Mouse (Mus musculus): ENCODE measurements at regions not wholly inside any gene's neighbourhood (a gene's known extent, or its start where the extent isn't known, plus 50 kb on each side); places are given as distances from the start of the nearest gene placed in this dataset.
"Not testable (repeated sequence)": the region's sequence is repeated elsewhere in the genome, so short reads cannot be mapped to it uniquely, and the experiment has no call there.

DNA sequence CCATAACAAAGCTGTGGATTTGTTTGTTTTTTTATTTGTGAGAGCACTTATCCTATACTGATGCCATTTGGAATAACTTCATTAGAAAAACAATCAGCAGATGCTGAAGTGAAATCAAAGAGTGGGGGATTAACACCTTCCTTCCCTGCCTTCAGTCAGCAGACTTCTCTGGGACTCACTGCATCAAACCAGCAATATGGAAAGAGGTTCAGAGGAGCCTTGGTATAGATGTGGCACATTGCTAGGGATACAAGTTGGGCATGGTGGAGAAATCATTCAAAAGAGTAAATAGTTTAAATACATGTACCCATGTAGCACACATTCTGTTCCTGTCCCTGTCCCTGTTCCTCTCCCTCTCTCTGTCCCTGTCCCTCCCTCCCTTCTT lies 364.0 kb upstream of the Rgs18 start:
- TF ChIP-seq POLR2A (IDR thresholded peaks at IDR 0.05; ENCODE audit: borderline replicate concordance, extremely low read depth, insufficient read depth, insufficient read length), result no peak
- Histone ChIP-seq H3K27ac (replicated peaks; ENCODE audit: low read depth, low read length) (no peak overlapping the region), H3K4me1 (ENCODE audit: control insufficient read depth, insufficient read depth, low read length) (no peaks in the 10 kb centered on the region), H3K4me2 (replicated peaks; ENCODE audit: low read depth, low read length, severe bottlenecking) (no peak overlapping the region), H3K9me3 (ENCODE audit: control insufficient read depth, low read length) (no peaks in the 10 kb centered on the region), H3K27me3 (ENCODE audit: control insufficient read depth, insufficient read depth, low read length) (no peaks in the 10 kb centered on the region), H3K36me3 (ENCODE audit: control insufficient read depth, insufficient read depth, low read length) (no peaks in the 10 kb centered on the region), H3K4me3 (replicated peaks; ENCODE audit: low read length) (no peak overlapping the region), H3K9ac (ENCODE audit: low read depth, low read length, severe bottlenecking) (no peak overlapping the region)
- ATAC-seq (ENCODE audit: low FRiP score, low read depth), result no peak
- DNase-seq (ENCODE audit: low spot score), result no peak

DNA sequence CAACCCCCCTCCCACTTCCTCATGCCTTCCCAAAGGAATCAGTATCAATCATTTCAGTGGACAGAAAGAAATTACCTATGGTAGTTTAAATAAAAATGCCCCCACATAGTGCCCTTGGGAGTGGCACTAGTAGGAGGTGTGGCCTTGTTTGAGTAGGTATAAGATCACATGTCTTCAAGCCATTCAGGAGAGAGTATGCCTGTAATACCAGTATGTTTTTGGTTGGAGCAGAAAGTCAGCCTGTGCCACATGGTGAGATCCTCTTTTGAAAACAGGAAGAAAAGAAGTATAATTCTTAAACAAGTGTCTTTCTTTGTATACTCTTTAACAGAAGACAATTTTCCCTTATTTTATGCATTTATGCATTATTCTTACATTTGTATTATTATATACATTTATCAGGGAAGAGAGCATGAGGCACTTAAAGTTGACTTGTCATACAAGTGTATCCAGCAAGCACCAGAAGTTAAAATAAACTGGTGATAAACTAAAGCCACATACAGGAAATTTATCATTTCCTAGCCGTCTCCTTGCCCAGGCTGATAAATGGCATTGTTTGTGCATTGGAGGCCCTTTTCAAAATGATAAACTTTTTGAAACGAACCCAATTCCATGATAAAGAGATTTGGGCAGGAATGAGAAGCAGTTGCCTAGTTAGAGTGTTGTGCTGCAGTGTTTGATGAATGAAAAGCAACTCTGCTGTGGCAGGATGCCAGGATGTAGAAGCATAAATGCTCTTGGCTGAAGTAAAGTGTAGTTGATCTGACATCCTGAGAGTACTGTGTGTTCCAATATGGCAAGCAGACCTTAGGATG lies 363.4 kb upstream of the Rgs18 start:
- no peaks in the 10 kb centered on the region for H3K27me3 ChIP-seq (ENCODE audit: control insufficient read depth, insufficient read depth, low read length)
- H3K9ac ChIP-seq (ENCODE audit: low read depth, low read length, severe bottlenecking), result no peak overlapping the region
- no peaks in the 10 kb centered on the region for H3K4me1 ChIP-seq (ENCODE audit: control insufficient read depth, insufficient read depth, low read length)
- H3K9me3 ChIP-seq (ENCODE audit: control insufficient read depth, low read length), result no peaks in the 10 kb centered on the region
- no peak overlapping the region for H3K27ac ChIP-seq (replicated peaks; ENCODE audit: low read depth, low read length)
- no peak overlapping the region for H3K4me2 ChIP-seq (replicated peaks; ENCODE audit: low read depth, low read length, severe bottlenecking)
- no peak for TF ChIP-seq POLR2A (IDR thresholded peaks at IDR 0.05; ENCODE audit: borderline replicate concordance, extremely low read depth, insufficient read depth, insufficient read length)
- DNase-seq (ENCODE audit: low spot score) (peak; percentile 23), ATAC-seq (ENCODE audit: low FRiP score, low read depth) (no peak)
- H3K4me3 ChIP-seq (replicated peaks; ENCODE audit: low read length), result no peak overlapping the region
- no peaks in the 10 kb centered on the region for H3K36me3 ChIP-seq (ENCODE audit: control insufficient read depth, insufficient read depth, low read length)
- WGBS, result 50% methylated on average over 2 of the region's 2 CpGs

DNA sequence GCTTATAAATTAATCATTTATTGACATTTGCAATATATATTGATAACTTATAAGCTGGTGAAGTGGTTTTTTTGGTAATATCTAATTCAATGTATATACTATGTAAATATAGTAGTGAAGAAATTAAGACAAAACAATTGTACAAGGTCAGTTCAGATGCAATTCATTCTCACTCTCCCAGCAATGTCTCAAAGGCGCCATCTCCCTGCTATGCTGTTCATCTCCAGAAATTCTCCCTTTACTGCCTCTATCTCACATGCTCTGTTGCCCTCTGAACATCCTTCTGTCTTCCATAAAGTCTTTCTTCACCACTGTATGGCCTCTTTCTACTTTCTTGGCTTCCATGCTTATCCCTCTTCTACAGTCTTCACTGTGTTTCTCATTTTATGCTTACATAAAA lies 355.8 kb upstream of the Rgs18 start:
- no peak for TF ChIP-seq POLR2A (IDR thresholded peaks at IDR 0.05; ENCODE audit: borderline replicate concordance, extremely low read depth, insufficient read depth, insufficient read length)
- no peak overlapping the region for H3K9ac ChIP-seq (ENCODE audit: low read depth, low read length, severe bottlenecking)
- H3K4me3 ChIP-seq (replicated peaks; ENCODE audit: low read length), result no peak overlapping the region
- no peaks in the 10 kb centered on the region for H3K4me1 ChIP-seq (ENCODE audit: control insufficient read depth, insufficient read depth, low read length)
- no peaks in the 10 kb centered on the region for H3K9me3 ChIP-seq (ENCODE audit: control insufficient read depth, low read length)
- H3K27me3 ChIP-seq (ENCODE audit: control insufficient read depth, insufficient read depth, low read length), result no peaks in the 10 kb centered on the region
- H3K27ac ChIP-seq (replicated peaks; ENCODE audit: low read depth, low read length), result no peak overlapping the region
- DNase-seq (ENCODE audit: low spot score), result no peak
- no peak for ATAC-seq (ENCODE audit: low FRiP score, low read depth)
- H3K4me2 ChIP-seq (replicated peaks; ENCODE audit: low read depth, low read length, severe bottlenecking), result no peak overlapping the region
- WGBS, result 65% methylated on average over 1 of the region's 1 CpGs
- H3K36me3 ChIP-seq (ENCODE audit: control insufficient read depth, insufficient read depth, low read length), result no peaks in the 10 kb centered on the region

DNA sequence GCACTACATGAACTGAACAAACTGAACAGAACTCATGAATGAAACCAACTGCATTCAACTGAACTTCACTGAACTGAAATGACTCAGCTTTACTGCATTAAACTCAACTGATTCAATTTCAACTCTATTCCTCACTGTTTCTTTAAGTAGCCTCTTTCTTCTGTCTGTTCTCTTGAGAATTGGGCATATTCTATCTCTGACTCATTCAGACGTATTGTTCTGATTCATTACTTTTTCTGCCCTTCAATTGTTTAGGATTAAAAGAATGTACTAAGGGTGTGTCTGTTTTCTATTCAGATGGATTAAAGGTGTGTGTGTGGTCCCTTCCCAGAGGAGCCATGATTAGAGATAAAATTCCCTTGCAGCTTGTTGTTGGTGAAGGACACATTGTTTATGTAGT lies 337.9 kb upstream of the Rgs18 start:
- Histone ChIP-seq H3K36me3 (ENCODE audit: control insufficient read depth, insufficient read depth, low read length) (no peaks in the 10 kb centered on the region), H3K9me3 (ENCODE audit: control insufficient read depth, low read length) (no peaks in the 10 kb centered on the region), H3K27ac (replicated peaks; ENCODE audit: low read depth, low read length) (no peak overlapping the region), H3K4me1 (ENCODE audit: control insufficient read depth, insufficient read depth, low read length) (no peaks in the 10 kb centered on the region), H3K27me3 (ENCODE audit: control insufficient read depth, insufficient read depth, low read length) (no peaks in the 10 kb centered on the region), H3K4me2 (replicated peaks; ENCODE audit: low read depth, low read length, severe bottlenecking) (no peak overlapping the region), H3K4me3 (replicated peaks; ENCODE audit: low read length) (no peak overlapping the region), H3K9ac (ENCODE audit: low read depth, low read length, severe bottlenecking) (no peak overlapping the region)
- no peak for ATAC-seq (ENCODE audit: low FRiP score, low read depth)
- 71% methylated on average over 1 of the region's 1 CpGs for WGBS
- TF ChIP-seq POLR2A (IDR thresholded peaks at IDR 0.05; ENCODE audit: borderline replicate concordance, extremely low read depth, insufficient read depth, insufficient read length), result no peak
- no peak for DNase-seq (ENCODE audit: low spot score)

DNA sequence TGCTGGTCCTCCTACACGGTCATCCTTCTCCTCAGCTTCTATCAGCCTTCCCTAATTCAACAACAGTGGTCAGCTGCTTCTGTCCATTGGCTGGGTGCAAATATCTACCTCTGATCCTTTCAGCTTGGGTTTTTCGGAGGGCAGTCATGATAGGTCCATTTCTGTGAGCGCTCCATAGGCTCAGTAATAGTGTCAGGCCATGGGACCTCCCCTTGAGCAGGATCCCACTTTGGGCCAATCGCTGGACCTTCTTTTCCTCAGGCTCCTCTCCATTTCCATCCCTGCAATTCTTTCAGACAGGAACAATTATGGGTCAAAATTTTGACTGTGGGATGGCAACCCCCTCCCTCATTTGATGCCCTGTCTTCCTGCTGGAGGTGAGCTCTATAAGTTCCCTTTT lies 331.5 kb upstream of the Rgs18 start:
- H3K36me3 ChIP-seq (ENCODE audit: control insufficient read depth, insufficient read depth, low read length); H3K27ac ChIP-seq (replicated peaks; ENCODE audit: low read depth, low read length); DNase-seq (ENCODE audit: low spot score); H3K4me1 ChIP-seq (ENCODE audit: control insufficient read depth, insufficient read depth, low read length); H3K9ac ChIP-seq (ENCODE audit: low read depth, low read length, severe bottlenecking); H3K4me3 ChIP-seq (replicated peaks; ENCODE audit: low read length); ATAC-seq (ENCODE audit: low FRiP score, low read depth); H3K27me3 ChIP-seq (ENCODE audit: control insufficient read depth, insufficient read depth, low read length); H3K9me3 ChIP-seq (ENCODE audit: control insufficient read depth, low read length); H3K4me2 ChIP-seq (replicated peaks; ENCODE audit: low read depth, low read length, severe bottlenecking): not testable (repeated sequence)
- WGBS, result 81% methylated on average over 4 of the region's 4 CpGs
